Mouse (Mus musculus) CD8-positive naive resting alpha-beta T cell, adult 2 months (primary cell): Measurements from ENCODE around the gene Vmn1r111.
"Not testable (repeated sequence)": the region's sequence is repeated elsewhere in the genome, so short reads cannot be mapped to it uniquely, and the experiment has no call there.

Source experiments
- DNase-seq, 2 experiments: peaks; one replicate each; pipeline ENCODE4 v3.0.0; 2022; ENCODE audit warnings: low read depth in 2 of 2, low spot score in 2 of 2

The Vmn1r111 gene

DNA sequence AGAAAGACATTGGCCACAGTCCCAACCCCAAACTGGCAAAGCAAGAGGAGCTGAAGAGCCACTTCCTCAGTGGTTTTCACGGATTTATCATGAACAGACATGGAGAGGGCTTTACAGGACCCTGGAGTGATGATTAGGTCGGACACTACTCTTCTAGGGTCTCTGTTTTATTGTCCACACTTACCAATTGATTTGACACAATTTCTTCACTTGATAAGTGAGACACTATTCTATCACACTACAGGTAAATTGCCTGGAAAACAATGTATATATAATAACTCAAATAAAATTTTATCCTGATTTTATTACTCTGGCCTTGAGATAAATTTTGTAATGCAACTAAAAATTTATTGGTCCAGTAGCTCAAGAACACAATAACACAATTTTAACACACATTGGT lies at the start of gene Vmn1r111:
Vmn1r111 (minus strand) TSS at position 101 of the 400 bp plus-strand sequence.
- DNase-seq, result not testable (repeated sequence)

DNA sequence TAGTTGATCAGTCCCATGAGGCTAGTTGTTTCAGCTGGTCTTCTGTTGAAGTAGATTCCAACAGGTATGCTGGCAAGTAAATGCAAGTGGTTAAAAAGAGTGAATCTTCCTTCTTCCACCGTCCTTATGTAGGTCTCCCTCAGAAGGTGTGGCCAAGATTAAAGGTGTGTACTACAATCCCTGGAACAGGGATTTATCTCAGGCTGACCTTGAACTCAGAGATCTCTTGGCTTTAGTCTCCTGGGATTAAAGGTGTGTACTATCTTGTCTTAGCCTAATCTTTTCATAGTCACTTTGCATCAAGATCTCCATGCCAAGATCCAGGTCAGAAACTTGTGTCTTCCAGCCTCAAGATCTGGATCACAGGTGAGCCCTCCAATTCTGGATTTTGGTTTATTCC lies 27.5 kb upstream of the Vmn1r111 start, which contains the start of gene Gm10668:
Gm10668 (minus strand) TSS at position 101 of the 400 bp plus-strand sequence.
- not testable (repeated sequence) for DNase-seq

DNA sequence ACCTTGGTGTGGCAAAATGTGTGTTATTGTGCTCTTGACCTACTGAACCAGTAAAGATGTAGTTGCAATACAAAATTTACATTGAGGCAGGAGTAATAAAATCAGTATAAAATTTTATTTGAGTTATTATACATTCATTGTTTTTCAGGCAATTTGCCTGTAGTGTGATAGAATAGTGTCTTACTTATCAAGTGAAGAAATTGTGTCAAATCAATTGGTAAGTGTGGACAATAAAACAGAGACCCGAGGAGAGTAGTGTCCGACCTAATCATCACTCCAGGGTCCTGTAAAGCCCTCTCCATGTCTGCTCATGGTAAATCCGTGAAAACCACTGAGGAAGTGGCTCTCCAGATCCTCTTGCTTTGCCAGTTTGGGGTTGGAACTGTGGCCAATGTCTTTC lies 34.4 kb downstream of the Vmn1r111 start, which contains the start of gene Vmn1r107:
Vmn1r107 (plus strand) TSS at position 301 of the 400 bp plus-strand sequence.
- DNase-seq, result not testable (repeated sequence)
